Comparison of ENCODE assay signal across 8 mouse cellular contexts in genomic region chr17:88065031-88065800, GRCm38 (mm10). TPM values are rescaled to one million over a fixed set of nuclear protein-coding genes. Genes with fewer than 3 reads are reported as not detected.
DNase-seq lines count a peak whose midpoint lies in the region; ATAC-seq and TF ChIP-seq lines count a peak whose summit lies in the region.

Gene Fbxo11, minus strand, starts transcription at chr17:88065291.

- no peak for ATAC-seq in G1E (ENCODE audit: extremely low read depth, insufficient number of reproducible peaks, low FRiP score, poor library complexity, severe bottlenecking)
- ATAC-seq in frontal cortex, adult (ENCODE audit: low TSS enrichment), result peak; percentile 12

- no peaks in the 10 kb centered on the region for H3K27me3 ChIP-seq in G1E (ENCODE audit: insufficient read depth, low read length)
- no peaks in the 10 kb centered on the region for H3K27me3 ChIP-seq in cerebellum, adult 2 months (ENCODE audit: control insufficient read depth, insufficient read depth, low read length)

- peak within 1 kb of the TSS; percentile 91 for H3K27ac ChIP-seq in cerebellum, adult 2 months (ENCODE audit: insufficient read depth, low read length)
- peak within 1 kb of the TSS; percentile 98 for H3K27ac ChIP-seq in layer of hippocampus, adult 2 months

- no peak for TF ChIP-seq POLR2A in cerebellum, adult 2 months (IDR thresholded peaks at IDR 0.05; ENCODE audit: borderline replicate concordance, insufficient read depth, low read length)

- no peak for TF ChIP-seq CTCF in G1E (IDR thresholded peaks at IDR 0.05; ENCODE audit: low read depth, low read length)
- no peak for TF ChIP-seq CTCF in cerebellum, adult 2 months (IDR thresholded peaks at IDR 0.05; ENCODE audit: borderline replicate concordance, insufficient read depth, low read depth, low read length)
- no peak for TF ChIP-seq CTCF in layer of hippocampus, adult 2 months (conservative IDR thresholded peaks at IDR 0.05)

- peak within 1 kb of the TSS; percentile 86 for H3K4me3 ChIP-seq in G1E (ENCODE audit: low read depth, low read length)
- H3K4me3 ChIP-seq in cerebellum, adult 2 months (replicated peaks; ENCODE audit: insufficient read depth, low read depth, low read length), result peak within 1 kb of the TSS; percentile 100
- H3K4me3 ChIP-seq in layer of hippocampus, adult 2 months, result peak within 1 kb of the TSS; percentile 75

- H3K9me3 ChIP-seq in G1E (replicated peaks), result no peaks in the 10 kb centered on the region; the same call in 1 of the 2 replicates

- peak; percentile 45 for DNase-seq in G1E (ENCODE audit: low spot score)
- DNase-seq in cerebellum, adult 2 months, result peak; percentile 70 to 79
- DNase-seq in heart, postnatal 4 days, result peak; percentile 68
- peak; percentile 34 to 56 for DNase-seq in layer of hippocampus, adult 2 months (ENCODE audit: low spot score in 2 of 2)
- peak; percentile 65 for DNase-seq in lung, postnatal 10 days
- peak; percentile 51 for DNase-seq in ovary, postnatal 14 days (ENCODE audit: low spot score)
- peak; percentile 73 for DNase-seq in thymus, postnatal 14 days

- WGBS in cerebellum, adult 2 months, result under 1% methylated on average over 83 of the region's 112 CpGs

- H3K36me3 ChIP-seq in G1E (replicated peaks), result peaks cover 5% of the 10 kb centered on the region

- peaks cover 21% of the 10 kb centered on the region for H3K4me1 ChIP-seq in G1E (ENCODE audit: insufficient read depth, low read depth, low read length)
- no peaks in the 10 kb centered on the region for H3K4me1 ChIP-seq in cerebellum, adult 2 months (ENCODE audit: control insufficient read depth, insufficient read depth, low read length)

RNA-seq across cellular contexts. Expression of gene Fbxo11, which starts in this region (rescaled TPM):
- total RNA-seq in G1E (2014; fragmentation: Nextera tagmentation), result 78.7 and 90.6 TPM in 2 replicates
- total RNA-seq in G1E (2017), result 25.8 and 26.6 TPM in 2 replicates
- polyA plus RNA-seq in G1E (2012), result 2.9 and 3.3 TPM in 2 replicates
- 71.7 and 73.1 TPM in 2 replicates for polyA plus RNA-seq in cerebellum, adult 2 months (2012; rRNA removed)
- 10 to 100 TPM; 48.7 to 49.0 TPM for total RNA-seq in heart, postnatal 4 days (2021)
- total RNA-seq in layer of hippocampus, adult 2 months (2021), result 100 to 1,000 TPM; 119 to 121 TPM

Comparison
In these comparisons a context has a peak if more than half of its experiments do, and no peak if none do; other contexts are left out.
1. RNA of gene Fbxo11 (polyA plus RNA-seq): 71.7 to 73.1 TPM in cerebellum, adult 2 months; 2.9 to 3.3 TPM in G1E; every median in the first group is over 10 times any median in the second.
2. Peak in every context shown above with its lines, with median percentiles within 50 percentile points of each other: DNase-seq and H3K4me3 ChIP-seq.